Mouse (Mus musculus): ENCODE results near the gene Timm8a2. TPM values are rescaled to one million over a fixed set of nuclear protein-coding genes. Genes with fewer than 3 reads are reported as not detected.

Timm8a2 gene
- polyA plus RNA-seq, 1 experiment from 2014 or later: not detected

- H3K4me3 ChIP-seq: no peak overlapping the region
- no peak for DNase-seq (ENCODE audit: low spot score)
- no peaks in the 10 kb centered on the region for H3K9me3 ChIP-seq
- 89% methylated on average over 2 of the region's 2 CpGs for WGBS
- H3K4me1 ChIP-seq: peaks cover 56% of the 10 kb centered on the region
- H3K27ac ChIP-seq: no peak overlapping the region
- H3K27me3 ChIP-seq (ENCODE audit: insufficient read depth, poor library complexity, severe bottlenecking): no peaks in the 10 kb centered on the region
- peaks cover 20% of the 10 kb centered on the region; the same call in 1 of the 2 replicates for H3K36me3 ChIP-seq
These were observed 16.5 kb upstream of the Timm8a2 start for GRCm38 (mm10) chr14:122017958-122018357.

DNA sequence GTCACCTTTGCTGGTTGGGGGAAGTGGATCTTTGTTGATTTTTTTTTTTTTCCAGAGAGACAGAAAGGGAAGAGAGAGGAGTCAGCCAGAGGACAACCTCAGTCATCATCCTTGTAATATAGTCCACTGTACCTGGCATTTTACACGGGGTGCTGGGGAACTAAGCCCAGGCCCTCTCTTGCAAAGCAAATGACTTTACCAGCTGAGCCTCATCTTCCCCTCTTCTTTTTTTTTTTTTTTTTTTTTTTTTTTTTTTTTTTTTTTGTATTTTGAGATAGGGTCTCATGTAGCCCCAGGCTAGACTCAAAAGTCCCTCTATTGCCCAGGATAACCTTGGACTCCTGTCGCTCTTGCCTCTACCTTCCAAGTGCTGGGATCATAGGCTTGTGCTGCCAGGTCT lies 15.1 kb upstream of the Timm8a2 start:
- no peaks in the 10 kb centered on the region for H3K9me3 ChIP-seq
- H3K4me1 ChIP-seq: peaks cover 55% of the 10 kb centered on the region
- DNase-seq (ENCODE audit: low spot score): no peak
- 90% methylated on average over 2 of the region's 2 CpGs for WGBS
- no peaks in the 10 kb centered on the region for H3K27me3 ChIP-seq (ENCODE audit: insufficient read depth, poor library complexity, severe bottlenecking)
- H3K36me3 ChIP-seq: 0 out of 2 replicates have a peak, but pooled peaks cover 12% of the 10 kb centered on the region
- no peak overlapping the region for H3K4me3 ChIP-seq
- no peak overlapping the region for H3K27ac ChIP-seq

GRCm38 (mm10) chr14:122020567-122020966 lies 13.9 kb upstream of the Timm8a2 start:
- H3K9me3 ChIP-seq: no peaks in the 10 kb centered on the region
- H3K27ac ChIP-seq: no peak overlapping the region
- no peak for DNase-seq (ENCODE audit: low spot score)
- peaks cover 43% of the 10 kb centered on the region for H3K4me1 ChIP-seq
- 95% methylated on average over 6 of the region's 6 CpGs for WGBS
- H3K27me3 ChIP-seq (ENCODE audit: insufficient read depth, poor library complexity, severe bottlenecking): no peaks in the 10 kb centered on the region
- 0 out of 2 replicates have a peak, but pooled peaks cover 11% of the 10 kb centered on the region for H3K36me3 ChIP-seq
- H3K4me3 ChIP-seq: no peak overlapping the region

DNA sequence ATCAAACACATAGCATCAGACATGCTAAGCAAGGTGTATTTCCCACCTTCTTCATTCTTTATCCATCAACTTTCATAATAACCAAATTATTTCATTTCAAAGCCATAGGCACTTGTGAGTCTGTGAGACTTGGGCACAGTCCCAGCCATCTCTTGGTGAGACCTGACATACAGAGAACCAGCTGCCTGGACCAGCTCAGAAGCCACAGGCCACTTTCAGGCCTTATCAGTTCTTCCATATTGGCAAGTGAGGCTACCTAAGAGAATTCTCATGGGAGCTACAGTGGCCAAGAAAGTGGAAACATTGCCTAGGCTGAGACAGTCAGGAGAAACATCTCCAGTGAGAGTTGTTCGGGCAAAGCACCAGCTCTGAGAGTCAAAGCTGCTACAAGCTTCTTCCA lies 11.4 kb upstream of the Timm8a2 start:
- Histone ChIP-seq H3K27ac (no peak overlapping the region), H3K9me3 (no peaks in the 10 kb centered on the region), H3K4me3 (no peak overlapping the region), H3K4me1 (peaks cover 30% of the 10 kb centered on the region), H3K27me3 (ENCODE audit: insufficient read depth, poor library complexity, severe bottlenecking) (no peaks in the 10 kb centered on the region), H3K36me3 (0 out of 2 replicates have a peak, but pooled peaks cover 11% of the 10 kb centered on the region)
- DNase-seq (ENCODE audit: low spot score): no peak
- WGBS: 81% methylated on average over 1 of the region's 1 CpGs

GRCm38 (mm10) chr14:122023928-122024327 lies 10.5 kb upstream of the Timm8a2 start:
- Histone ChIP-seq H3K9me3 (no peaks in the 10 kb centered on the region), H3K27me3 (ENCODE audit: insufficient read depth, poor library complexity, severe bottlenecking) (no peaks in the 10 kb centered on the region), H3K4me1 (peaks cover 31% of the 10 kb centered on the region), H3K27ac (no peak overlapping the region), H3K36me3 (0 out of 2 replicates have a peak, but pooled peaks cover 11% of the 10 kb centered on the region), H3K4me3 (no peak overlapping the region)
- DNase-seq (ENCODE audit: low spot score): no peak

GRCm38 (mm10) chr14:122028926-122029745 lies 5.3 kb upstream of the Timm8a2 start:
- H3K9me3 ChIP-seq: no peaks in the 10 kb centered on the region
- H3K27ac ChIP-seq: no peak overlapping the region
- 88% methylated on average over 11 of the region's 11 CpGs for WGBS
- no peak for DNase-seq (ENCODE audit: low spot score)
- H3K27me3 ChIP-seq (ENCODE audit: insufficient read depth, poor library complexity, severe bottlenecking): no peaks in the 10 kb centered on the region
- H3K36me3 ChIP-seq: no peaks in the 10 kb centered on the region
- peaks cover 7% of the 10 kb centered on the region; the same call in 1 of the 2 replicates for H3K4me1 ChIP-seq
- H3K4me3 ChIP-seq: no peak overlapping the region

- no peaks in the 10 kb centered on the region for H3K36me3 ChIP-seq
- no peak overlapping the region for H3K4me3 ChIP-seq
- no peak overlapping the region for H3K27ac ChIP-seq
- H3K9me3 ChIP-seq: no peaks in the 10 kb centered on the region
- 86% methylated on average over 4 of the region's 4 CpGs for WGBS
- peaks cover 7% of the 10 kb centered on the region; the same call in 1 of the 2 replicates for H3K4me1 ChIP-seq
- no peaks in the 10 kb centered on the region for H3K27me3 ChIP-seq (ENCODE audit: insufficient read depth, poor library complexity, severe bottlenecking)
- no peak for DNase-seq (ENCODE audit: low spot score)
These were observed 4.6 kb upstream of the Timm8a2 start for GRCm38 (mm10) chr14:122029851-122030250.

DNA sequence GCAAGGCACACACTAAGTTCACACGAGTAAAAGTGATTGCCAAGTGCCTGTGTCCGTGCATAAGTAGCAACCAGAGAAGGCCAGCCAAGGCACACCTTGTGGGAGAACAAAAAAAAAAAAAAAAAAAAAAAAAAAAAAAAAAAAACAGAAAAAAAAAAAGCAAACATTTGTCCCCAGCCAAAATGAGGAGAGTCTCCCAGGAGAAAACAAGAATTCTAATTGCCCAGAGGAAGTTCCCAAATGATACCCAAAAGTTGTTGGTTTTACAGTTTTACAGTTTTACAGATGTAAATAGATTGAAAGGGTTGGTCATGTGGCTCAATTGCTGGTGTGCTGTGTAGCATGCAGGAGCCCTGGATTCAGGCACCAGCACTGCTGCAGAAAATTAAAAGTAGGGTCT lies 2.4 kb upstream of the Timm8a2 start:
- DNase-seq (ENCODE audit: low spot score): no peak
- no peak overlapping the region for H3K4me3 ChIP-seq
- no peaks in the 10 kb centered on the region for H3K36me3 ChIP-seq
- no peaks in the 10 kb centered on the region for H3K27me3 ChIP-seq (ENCODE audit: insufficient read depth, poor library complexity, severe bottlenecking)
- no peaks in the 10 kb centered on the region for H3K9me3 ChIP-seq
- WGBS: 73% methylated on average over 2 of the region's 2 CpGs
- no peak overlapping the region for H3K27ac ChIP-seq
- peaks cover 7% of the 10 kb centered on the region; the same call in 1 of the 2 replicates for H3K4me1 ChIP-seq

DNA sequence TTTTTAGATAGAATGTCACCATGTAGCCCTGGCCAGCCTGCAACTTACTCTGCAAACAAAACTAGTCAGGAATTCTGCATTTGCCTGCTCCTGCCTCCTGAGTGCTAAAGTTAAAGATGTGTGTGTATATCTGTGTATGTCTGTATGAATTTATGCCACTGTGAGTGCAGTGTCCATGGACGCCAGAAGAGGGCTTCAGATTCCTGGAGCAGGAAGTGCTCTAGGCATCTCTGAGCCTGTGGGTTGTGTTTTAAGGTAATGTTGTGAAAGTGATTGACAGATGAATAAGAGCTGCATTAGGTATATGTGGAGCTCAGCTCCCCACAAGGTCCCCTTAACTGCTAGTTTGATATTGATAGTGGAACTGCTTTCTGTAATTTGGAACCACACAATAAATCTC lies 707 bp downstream of the Timm8a2 start:
- DNase-seq (ENCODE audit: low spot score): no peak
- WGBS: 85% methylated on average over 1 of the region's 1 CpGs
- no peak overlapping the region for H3K4me3 ChIP-seq
- H3K9me3 ChIP-seq: no peaks in the 10 kb centered on the region; the same call in 1 of the 2 replicates
- no peaks in the 10 kb centered on the region for H3K36me3 ChIP-seq
- no peak overlapping the region for H3K27ac ChIP-seq
- no peaks in the 10 kb centered on the region for H3K27me3 ChIP-seq (ENCODE audit: insufficient read depth, poor library complexity, severe bottlenecking)
- no peaks in the 10 kb centered on the region; the same call in 1 of the 2 replicates for H3K4me1 ChIP-seq

DNA sequence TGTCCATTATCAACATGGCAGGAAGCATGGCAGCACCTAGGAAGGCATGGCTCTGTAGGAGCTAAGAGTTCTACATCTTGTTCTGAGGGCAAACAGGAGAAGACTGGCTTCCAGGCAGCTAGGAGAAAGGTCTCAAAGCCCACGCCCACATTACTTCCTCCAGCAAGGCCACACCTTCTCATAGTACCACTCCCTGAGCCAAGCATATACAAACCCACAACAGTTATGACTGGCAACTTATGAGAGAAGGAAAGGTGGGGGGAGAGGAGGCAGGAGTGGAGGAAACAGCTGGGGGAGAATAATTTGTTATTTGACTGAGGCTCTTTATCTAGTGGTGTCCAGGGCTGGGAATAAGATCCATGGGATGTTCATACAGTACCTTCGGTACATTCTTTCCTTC lies 1.4 kb downstream of the Timm8a2 start:
- Histone ChIP-seq H3K9me3 (no peaks in the 10 kb centered on the region; the same call in 1 of the 2 replicates), H3K27me3 (ENCODE audit: insufficient read depth, poor library complexity, severe bottlenecking) (no peaks in the 10 kb centered on the region), H3K4me1 (no peaks in the 10 kb centered on the region; the same call in 1 of the 2 replicates), H3K4me3 (no peak overlapping the region), H3K27ac (no peak overlapping the region), H3K36me3 (no peaks in the 10 kb centered on the region)
- 80% methylated on average over 2 of the region's 2 CpGs for WGBS
- no peak for DNase-seq (ENCODE audit: low spot score)

- Histone ChIP-seq H3K4me3 (no peak overlapping the region), H3K27ac (no peak overlapping the region), H3K4me1 (no peaks in the 10 kb centered on the region), H3K9me3 (no peaks in the 10 kb centered on the region; the same call in 1 of the 2 replicates), H3K27me3 (ENCODE audit: insufficient read depth, poor library complexity, severe bottlenecking) (0 out of 2 replicates have a peak, but pooled peaks cover 6% of the 10 kb centered on the region), H3K36me3 (no peaks in the 10 kb centered on the region)
- no peak for DNase-seq (ENCODE audit: low spot score)
- 89% methylated on average over 13 of the region's 13 CpGs for WGBS
These were observed 4.6 kb downstream of the Timm8a2 start for GRCm38 (mm10) chr14:122038874-122039647.

DNA sequence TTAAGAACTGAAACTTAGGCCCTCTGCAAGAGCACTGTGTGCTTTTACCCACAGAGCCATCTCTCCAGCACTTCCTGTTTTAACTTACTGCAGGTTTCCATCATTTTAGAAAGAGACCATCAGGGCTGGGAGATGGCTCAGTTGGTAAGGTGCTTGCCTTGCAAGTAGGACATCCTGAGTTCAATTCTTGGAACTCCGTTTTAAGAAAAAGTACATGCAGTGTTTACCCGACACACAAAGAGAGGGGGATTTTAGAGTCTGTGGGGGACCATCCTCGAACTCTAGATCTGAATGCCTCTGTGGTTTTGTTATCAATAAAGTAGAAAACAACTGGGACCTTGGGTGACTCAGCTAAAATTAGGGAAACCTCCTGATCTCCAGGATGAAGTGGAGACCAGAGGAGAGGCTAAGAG lies 6.9 kb downstream of the Timm8a2 start:
- Histone ChIP-seq H3K4me3 (no peak overlapping the region), H3K36me3 (no peaks in the 10 kb centered on the region), H3K27me3 (ENCODE audit: insufficient read depth, poor library complexity, severe bottlenecking) (0 out of 2 replicates have a peak, but pooled peaks cover 6% of the 10 kb centered on the region), H3K9me3 (peaks cover 2% of the 10 kb centered on the region; the same call in 1 of the 2 replicates), H3K27ac (no peak overlapping the region), H3K4me1 (no peaks in the 10 kb centered on the region)
- 74% methylated on average over 3 of the region's 3 CpGs for WGBS
- DNase-seq (ENCODE audit: low spot score): no peak
